Mouse (Mus musculus) fat pad, adult 2 months (tissue): ENCODE data around the gene Uhrf1bp1l.

Source experiments
- DNase-seq: peaks from one replicate; pipeline ENCODE4 v3.0.0-alpha.2; 2011; ENCODE audit warnings: low read depth, low spot score; ENCODE audit errors: extremely low read depth

Gene Uhrf1bp1l

GRCm38 (mm10) chr10:89833166-89833565, 88.4 kb downstream of the Uhrf1bp1l start:
- no peak for DNase-seq

GRCm38 (mm10) chr10:89837476-89837875, 92.7 kb downstream of the Uhrf1bp1l start:
- DNase-seq, result no peak

- no peak for DNase-seq
Measured at GRCm38 (mm10) chr10:89838834-89839233, 94.0 kb downstream of the Uhrf1bp1l start.

- no peak for DNase-seq
Measured at GRCm38 (mm10) chr10:89850951-89851350, 106.2 kb downstream of the Uhrf1bp1l start.

- no peak for DNase-seq
Measured at GRCm38 (mm10) chr10:89855251-89855875, 110.6 kb downstream of the Uhrf1bp1l start.

- no peak for DNase-seq
Measured at GRCm38 (mm10) chr10:89856286-89856685, 111.5 kb downstream of the Uhrf1bp1l start.

GRCm38 (mm10) chr10:89868211-89868610, 123.4 kb downstream of the Uhrf1bp1l start:
- DNase-seq, result no peak

- no peak for DNase-seq
Measured at GRCm38 (mm10) chr10:89868836-89869235, 124.0 kb downstream of the Uhrf1bp1l start.
